8 mouse cellular contexts compared by ENCODE assay signal in genomic region chr10:78481928-78482499, GRCm38 (mm10). TPM values are rescaled to one million over a fixed set of nuclear protein-coding genes. Genes with fewer than 3 reads are reported as not detected.
A peak's percentile ranks its signal among the peaks of the same experiment; 100 is the strongest.
DNase-seq lines count a peak whose midpoint lies in the region; ATAC-seq and TF ChIP-seq lines count a peak whose summit lies in the region.

No protein-coding gene starts in this region.

- ATAC-seq in forebrain, embryonic 15.5 days (replicated peaks) = peak; percentile 95
- ATAC-seq in intestine, embryonic 16.5 days = peak; percentile 95
- peak; percentile 73 for ATAC-seq in neutrophil, adult 5-6 weeks (ENCODE audit: extremely low read depth, insufficient number of reproducible peaks, low FRiP score, poor library complexity, severe bottlenecking)

- TF ChIP-seq POLR2A in lung, adult 2 months (IDR thresholded peaks at IDR 0.05; ENCODE audit: borderline replicate concordance, extremely low read depth, low read depth, low read length) = 0 out of 2 replicates have a peak, but pooled peaks have one; percentile 12

- H3K4me1 ChIP-seq in heart, embryonic 10.5 days = peaks cover 13% of the 10 kb centered on the region
- H3K4me1 ChIP-seq in brown adipose tissue, adult 24 weeks (ENCODE audit: control insufficient read depth, insufficient read depth, insufficient read length, low read length) = peaks cover 4% of the 10 kb centered on the region; the same call in 1 of the 2 replicates
- peaks cover 10% of the 10 kb centered on the region for H3K4me1 ChIP-seq in forebrain, embryonic 15.5 days
- H3K4me1 ChIP-seq in intestine, embryonic 16.5 days (ENCODE audit: control insufficient read depth, insufficient read depth, low read length) = peaks cover 13% of the 10 kb centered on the region; the same call in 1 of the 2 replicates
- no peaks in the 10 kb centered on the region for H3K4me1 ChIP-seq in lung, adult 2 months (ENCODE audit: control insufficient read depth, insufficient read depth, low read length)

- no peaks in the 10 kb centered on the region for H3K9me3 ChIP-seq in heart, embryonic 10.5 days
- H3K9me3 ChIP-seq in forebrain, embryonic 15.5 days = no peaks in the 10 kb centered on the region
- no peaks in the 10 kb centered on the region for H3K9me3 ChIP-seq in intestine, embryonic 16.5 days (ENCODE audit: control insufficient read depth, low read length)

- peak; percentile 94 for DNase-seq in heart, embryonic 10.5 days (ENCODE audit: low spot score)
- DNase-seq in heart, adult 8-10 months (ENCODE audit: low spot score) = no peak
- no peak for DNase-seq in lung, adult 2 months
- DNase-seq in urinary bladder, adult 2 months (ENCODE audit: low spot score) = no peak

- peak; percentile 18; the same call in 1 of the 2 replicates for TF ChIP-seq CTCF in lung, adult 2 months (IDR thresholded peaks at IDR 0.05; ENCODE audit: insufficient read depth, low read length)

- H3K4me2 ChIP-seq in forebrain, embryonic 15.5 days (replicated peaks) = peak overlapping the region; percentile 86
- peak overlapping the region; percentile 92 for H3K4me2 ChIP-seq in intestine, embryonic 16.5 days (ENCODE audit: low read depth, low read length)

- H3K4me3 ChIP-seq in heart, embryonic 10.5 days = peak overlapping the region; percentile 69
- peak overlapping the region; percentile 64 for H3K4me3 ChIP-seq in brown adipose tissue, adult 24 weeks (ENCODE audit: insufficient read depth, low read depth, low read length)
- H3K4me3 ChIP-seq in forebrain, embryonic 15.5 days = peak overlapping the region; percentile 54
- H3K4me3 ChIP-seq in intestine, embryonic 16.5 days (ENCODE audit: low read length) = peak overlapping the region; percentile 55
- H3K4me3 ChIP-seq in lung, adult 2 months (replicated peaks; ENCODE audit: extremely low read depth, low read depth, low read length) = peak overlapping the region; percentile 60

- peaks cover 49% of the 10 kb centered on the region for H3K27me3 ChIP-seq in heart, embryonic 10.5 days (ENCODE audit: insufficient read depth, poor library complexity, severe bottlenecking)
- H3K27me3 ChIP-seq in forebrain, embryonic 15.5 days = peaks cover 4% of the 10 kb centered on the region; the same call in 1 of the 2 replicates
- H3K27me3 ChIP-seq in intestine, embryonic 16.5 days (replicated peaks; ENCODE audit: control insufficient read depth, insufficient read depth, low read length) = no peaks in the 10 kb centered on the region

- peak overlapping the region; percentile 78 for H3K27ac ChIP-seq in heart, embryonic 10.5 days
- peak overlapping the region; percentile 81; the same call in 1 of the 2 replicates for H3K27ac ChIP-seq in brown adipose tissue, adult 24 weeks (replicated peaks; ENCODE audit: low read depth, low read length)
- H3K27ac ChIP-seq in forebrain, embryonic 15.5 days (replicated peaks) = no peak overlapping the region
- H3K27ac ChIP-seq in intestine, embryonic 16.5 days (ENCODE audit: low read length) = no peak overlapping the region; the same call in 1 of the 2 replicates

- peak overlapping the region; percentile 47 for H3K9ac ChIP-seq in forebrain, embryonic 15.5 days (replicated peaks)
- peak overlapping the region; percentile 69 for H3K9ac ChIP-seq in intestine, embryonic 16.5 days (ENCODE audit: low read depth, low read length)

- WGBS in heart, embryonic 10.5 days = under 1% methylated on average over 35 of the region's 35 CpGs
- 1% methylated on average over 35 of the region's 35 CpGs for WGBS in forebrain, embryonic 15.5 days
- under 1% methylated on average over 35 of the region's 35 CpGs for WGBS in intestine, embryonic 16.5 days
- under 1% methylated on average over 35 of the region's 35 CpGs for WGBS in lung, adult 2 months

- no peaks in the 10 kb centered on the region for H3K36me3 ChIP-seq in heart, embryonic 10.5 days
- H3K36me3 ChIP-seq in forebrain, embryonic 15.5 days = no peaks in the 10 kb centered on the region
- H3K36me3 ChIP-seq in intestine, embryonic 16.5 days (ENCODE audit: control insufficient read depth, insufficient read depth, low read length) = no peaks in the 10 kb centered on the region

RNA-seq across cellular contexts. Expression of gene Pdxk, which starts 17.2 kb away (rescaled TPM):
- polyA plus RNA-seq in heart, embryonic 10.5 days (2016; fragmentation: Nextera tagmentation; extraction: Ambion mirVana) = 6.5 and 7.0 TPM in 2 replicates
- total RNA-seq in heart, adult 8-10 months (2022) = 10 to 100 TPM; 12.9 to 14.3 (median 13.4) TPM
- 21.2 and 28.2 TPM in 2 replicates for polyA plus RNA-seq in brown adipose tissue, adult 24 weeks (2012; ENCODE audit: insufficient read depth, insufficient read length, missing spikeins)
- polyA plus RNA-seq in forebrain, embryonic 15.5 days (2015; fragmentation: Nextera tagmentation; extraction: Ambion mirVana) = 13.6 and 13.9 TPM in 2 replicates
- 35.9 and 39.9 TPM in 2 replicates for polyA plus RNA-seq in intestine, embryonic 16.5 days (2015; fragmentation: Nextera tagmentation; extraction: Ambion mirVana)
- polyA plus RNA-seq in lung, adult 2 months (2012; rRNA removed) = 20.4 and 21.5 TPM in 2 replicates
- total RNA-seq in neutrophil, adult 5-6 weeks (2017) = 5.2 and 6.0 TPM in 2 replicates
- 28.2 and 33.3 TPM in 2 replicates for polyA plus RNA-seq in urinary bladder, adult 2 months (2012; rRNA removed)

RNA-seq across cellular contexts. Expression of gene Olfr1358, which starts 35.2 kb away (rescaled TPM):
- polyA plus RNA-seq in heart, embryonic 10.5 days (2016; fragmentation: Nextera tagmentation; extraction: Ambion mirVana) = not detected in 2 replicates
- total RNA-seq in heart, adult 8-10 months (2022) = not detected
- polyA plus RNA-seq in brown adipose tissue, adult 24 weeks (2012; ENCODE audit: insufficient read depth, insufficient read length, missing spikeins) = not detected in 2 replicates
- polyA plus RNA-seq in forebrain, embryonic 15.5 days (2015; fragmentation: Nextera tagmentation; extraction: Ambion mirVana) = not detected in 2 replicates
- not detected in 2 replicates for polyA plus RNA-seq in intestine, embryonic 16.5 days (2015; fragmentation: Nextera tagmentation; extraction: Ambion mirVana)
- polyA plus RNA-seq in lung, adult 2 months (2012; rRNA removed) = not detected in 2 replicates
- total RNA-seq in neutrophil, adult 5-6 weeks (2017) = not detected in 2 replicates
- polyA plus RNA-seq in urinary bladder, adult 2 months (2012; rRNA removed) = not detected in 2 replicates

RNA-seq across cellular contexts. Expression of gene Cstb, which starts 56.5 kb away (rescaled TPM):
- polyA plus RNA-seq in heart, embryonic 10.5 days (2016; fragmentation: Nextera tagmentation; extraction: Ambion mirVana) = 117 and 136 TPM in 2 replicates
- 10 to 100 TPM; 16.4 to 26.2 (median 24.4) TPM for total RNA-seq in heart, adult 8-10 months (2022)
- 192 and 249 TPM in 2 replicates for polyA plus RNA-seq in brown adipose tissue, adult 24 weeks (2012; ENCODE audit: insufficient read depth, insufficient read length, missing spikeins)
- 100 and 115 TPM in 2 replicates for polyA plus RNA-seq in forebrain, embryonic 15.5 days (2015; fragmentation: Nextera tagmentation; extraction: Ambion mirVana)
- 288 and 325 TPM in 2 replicates for polyA plus RNA-seq in intestine, embryonic 16.5 days (2015; fragmentation: Nextera tagmentation; extraction: Ambion mirVana)
- 51.9 and 62.7 TPM in 2 replicates for polyA plus RNA-seq in lung, adult 2 months (2012; rRNA removed)
- total RNA-seq in neutrophil, adult 5-6 weeks (2017) = 40.5 and 40.9 TPM in 2 replicates
- 205 and 261 TPM in 2 replicates for polyA plus RNA-seq in urinary bladder, adult 2 months (2012; rRNA removed)

Comparison
In these comparisons a context has a peak if more than half of its experiments do, and no peak if none do; other contexts are left out.
1. H3K27ac ChIP-seq: peak in heart, embryonic 10.5 days (single experiment) and brown adipose tissue, adult 24 weeks (single experiment); none in forebrain, embryonic 15.5 days (single experiment) and intestine, embryonic 16.5 days (single experiment).
2. Peak in every context shown above with its lines, with median percentiles within 50 percentile points of each other: H3K4me3 ChIP-seq and ATAC-seq.